ENCODE assay signal across 9 mouse cellular contexts in the genomic region with DNA sequence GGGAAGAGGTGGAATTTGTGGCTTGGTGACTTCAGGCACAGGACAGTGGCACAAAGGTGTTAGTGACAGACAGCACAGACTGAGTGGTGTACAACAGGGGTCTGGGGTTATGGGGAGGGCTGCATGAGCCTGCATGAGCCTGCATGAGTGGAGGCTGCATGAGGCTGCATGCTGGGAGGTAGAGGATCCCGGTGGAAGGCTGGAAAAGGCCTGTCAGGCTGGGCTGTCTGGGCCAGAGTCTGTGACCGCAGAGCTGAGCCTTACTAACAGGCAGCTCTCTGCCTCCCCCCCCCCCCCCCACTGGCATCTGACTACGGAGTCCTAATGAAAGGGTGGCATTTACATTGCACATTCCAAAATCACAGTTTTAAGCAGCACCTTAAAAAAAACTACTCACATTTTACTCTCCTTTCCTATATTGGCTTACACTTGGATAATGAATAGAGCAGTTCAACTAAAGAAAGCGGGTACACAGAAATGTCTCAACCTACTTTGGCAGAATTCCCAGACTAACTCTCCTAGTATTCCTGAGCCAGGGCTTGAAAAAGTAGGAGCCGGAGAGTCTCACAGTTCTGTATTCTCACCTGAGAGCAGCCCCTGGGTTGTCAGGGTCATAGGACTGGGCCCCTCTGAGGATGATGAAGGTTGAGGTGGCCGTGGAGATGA. TPM values are rescaled to one million over a fixed set of nuclear protein-coding genes. Genes with fewer than 3 reads are reported as not detected.
DNase-seq lines count a peak whose midpoint lies in the region; ATAC-seq and TF ChIP-seq lines count a peak whose summit lies in the region.
"Had no signal": no experiment of that assay in that cellular context is flagged by ENCODE, and none has a peak within 500 bp of the region (broad histone marks: within the 10 kb centered on the region; RNA-seq: fewer than 3 reads in every experiment).

No protein-coding gene starts in this region.

- peak; percentile 40 for DNase-seq in kidney, adult 9 months
- DNase-seq in kidney, adult 11 months: no peak
- no peak for DNase-seq in Patski (ENCODE audit: low read depth, low spot score)
- peak; percentile 81 for DNase-seq in lung, postnatal 0 days (ENCODE audit: low spot score)
- no peak for DNase-seq in thymus, adult 18-20 months
- DNase-seq in spleen, postnatal 36 days (ENCODE audit: low spot score in 2 of 2): no peak

- H3K4me1 ChIP-seq in embryonic facial prominence, embryonic 13.5 days: peaks cover 10% of the 10 kb centered on the region; the same call in 1 of the 2 replicates
- H3K4me1 ChIP-seq in lung, postnatal 0 days (ENCODE audit: insufficient read depth, low read depth, low read length): no peaks in the 10 kb centered on the region
- H3K4me1 ChIP-seq: liver, embryonic 15.5 days had no signal

- no peaks in the 10 kb centered on the region for H3K36me3 ChIP-seq in embryonic facial prominence, embryonic 13.5 days
- no peaks in the 10 kb centered on the region for H3K36me3 ChIP-seq in lung, postnatal 0 days (ENCODE audit: insufficient read depth, low read length)
- H3K36me3 ChIP-seq: liver, embryonic 15.5 days had no signal

- CTCF ChIA-PET in Patski (lab: Charles Lee): no interaction called here

- no peak overlapping the region for H3K4me3 ChIP-seq in embryonic facial prominence, embryonic 13.5 days
- H3K4me3 ChIP-seq in lung, postnatal 0 days (ENCODE audit: low read depth, low read length): no peak overlapping the region
- H3K4me3 ChIP-seq: liver, embryonic 15.5 days had no signal

- no peak for TF ChIP-seq CTCF in Patski (IDR thresholded peaks at IDR 0.05)
- no peak for TF ChIP-seq CTCF in lung, postnatal 0 days (IDR thresholded peaks at IDR 0.05)

- H3K27me3 ChIP-seq in Patski: no peaks in the 10 kb centered on the region
- no peaks in the 10 kb centered on the region for H3K27me3 ChIP-seq in embryonic facial prominence, embryonic 13.5 days
- no peaks in the 10 kb centered on the region for H3K27me3 ChIP-seq in lung, postnatal 0 days (replicated peaks; ENCODE audit: insufficient read depth, low read length)
- H3K27me3 ChIP-seq: liver, embryonic 15.5 days had no signal

- peak overlapping the region; percentile 84 for H3K27ac ChIP-seq in embryonic facial prominence, embryonic 13.5 days
- no peak overlapping the region for H3K27ac ChIP-seq in lung, postnatal 0 days (ENCODE audit: low read length)
- H3K27ac ChIP-seq: liver, embryonic 15.5 days had no signal

- 60% methylated on average over 6 of the region's 6 CpGs for WGBS in embryonic facial prominence, embryonic 13.5 days
- WGBS in lung, postnatal 0 days: 43% methylated on average over 6 of the region's 6 CpGs

- no peak overlapping the region for H3K4me2 ChIP-seq in embryonic facial prominence, embryonic 13.5 days
- H3K4me2 ChIP-seq in lung, postnatal 0 days (replicated peaks; ENCODE audit: low read depth, low read length): no peak overlapping the region
- H3K4me2 ChIP-seq: liver, embryonic 15.5 days had no signal

- POLR2A ChIA-PET in Patski (lab: Charles Lee): no interaction called here

- no peaks in the 10 kb centered on the region for H3K9me3 ChIP-seq in embryonic facial prominence, embryonic 13.5 days
- H3K9me3 ChIP-seq in lung, postnatal 0 days (ENCODE audit: low read length): no peaks in the 10 kb centered on the region
- H3K9me3 ChIP-seq: liver, embryonic 15.5 days had no signal

- in situ Hi-C loops in Patski (cut with MboI; ENCODE audit: low pct_unique_long_range_greater_than_20kb): loop anchor here (5.0 to 10.0 kb wide), 3 partner anchors 83 to 525 kb away; no protein-coding TSS in a partner anchor

- peak; percentile 41 for ATAC-seq in Patski
- ATAC-seq in embryonic facial prominence, embryonic 13.5 days (ENCODE audit: insufficient number of reproducible peaks, insufficient read depth, low FRiP score, low TSS enrichment, low read depth): peak; percentile 53; the same call in 1 of the 2 replicates
- peak; percentile 47 for ATAC-seq in lung, postnatal 0 days

- no peak overlapping the region for H3K9ac ChIP-seq in embryonic facial prominence, embryonic 13.5 days
- no peak overlapping the region for H3K9ac ChIP-seq in lung, postnatal 0 days (replicated peaks; ENCODE audit: low read depth)
- H3K9ac ChIP-seq: liver, embryonic 15.5 days had no signal

- no peak for TF ChIP-seq EP300 in lung, postnatal 0 days (IDR thresholded peaks at IDR 0.05)

RNA-seq across cellular contexts. Expression of gene Pkd1l1, which starts 23.2 kb away (rescaled TPM):
- 0.09 TPM for polyA plus RNA-seq in Patski (2021)
- 0.11 TPM in 1 of 2 replicates, not detected in the other for polyA plus RNA-seq in embryonic facial prominence, embryonic 13.5 days (2015; fragmentation: Nextera tagmentation; extraction: Ambion mirVana)
- 0.02 and 0.07 TPM in 2 replicates for polyA plus RNA-seq in lung, postnatal 0 days (2015; fragmentation: Nextera tagmentation; extraction: Ambion mirVana)
- polyA plus RNA-seq: embryonic facial prominence, embryonic 11.5 days had no signal

Comparison
In these comparisons a context has a peak if more than half of its experiments do, and no peak if none do; other contexts are left out.
1. DNase-seq: peak in kidney, adult 9 months (single experiment) and lung, postnatal 0 days (single experiment); none in kidney, adult 11 months (single experiment), Patski (single experiment), thymus, adult 18-20 months (0 of 2) and spleen, postnatal 36 days (0 of 2).
2. Peak in every context shown above with its lines, with median percentiles within 50 percentile points of each other: ATAC-seq.